Mouse (Mus musculus) thymus, adult 2 months (tissue): ENCODE results near the gene Hs3st4.

ENCODE experiments used
- CTCF ChIP-seq: fragments of 200-500 bp; IDR thresholded peaks from 2 replicates; pipeline ENCODE4 v1.5.1; 2012; ENCODE audit warnings: mild to moderate bottlenecking, control low read depth, low read length, moderate library complexity, borderline replicate concordance; ENCODE audit not compliant: control insufficient read depth, poor library complexity, insufficient read depth; ENCODE audit errors: extremely low read depth
- POLR2A ChIP-seq: fragments of 200-500 bp; IDR thresholded peaks from 2 replicates; pipeline ENCODE4 v1.6.1; 2012; ENCODE audit warnings: mild to moderate bottlenecking, low read length, control low read depth, moderate library complexity; ENCODE audit not compliant: control insufficient read depth, poor library complexity, insufficient read depth; ENCODE audit errors: extremely low read depth

DNA sequence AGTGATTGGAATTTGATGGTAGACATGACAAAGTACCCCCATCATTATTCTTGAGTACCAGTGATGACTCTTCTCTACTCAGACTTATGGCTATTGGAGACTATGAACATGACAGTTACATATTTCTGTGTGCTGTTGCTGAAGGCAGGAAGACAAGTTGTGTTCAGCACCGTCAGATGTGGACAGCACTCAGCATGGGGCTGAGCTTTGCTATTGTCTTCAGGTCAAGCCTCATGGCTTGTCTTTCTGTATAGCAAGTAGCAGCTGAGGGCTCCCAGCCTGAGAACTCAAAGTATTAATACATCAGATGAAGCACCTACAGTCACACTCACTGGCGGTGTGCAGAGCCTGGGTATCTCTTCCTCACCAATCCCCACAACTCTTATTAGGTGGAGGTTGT lies 49.6 kb downstream of the Hs3st4 start:
- TF ChIP-seq CTCF (no peak), POLR2A (no peak)
